Comparison of ENCODE assay signal across 9 mouse cellular contexts in genomic region chr13:38144962-38145713, GRCm38 (mm10). TPM values are rescaled to one million over a fixed set of nuclear protein-coding genes. Genes with fewer than 3 reads are reported as not detected.
A peak's percentile ranks its signal among the peaks of the same experiment; 100 is the strongest.
DNase-seq lines count a peak whose midpoint lies in the region; ATAC-seq and TF ChIP-seq lines count a peak whose summit lies in the region.
"Had no signal": no experiment of that assay in that cellular context is flagged by ENCODE, and none has a peak within 500 bp of the region (broad histone marks: within the 10 kb centered on the region; RNA-seq: fewer than 3 reads in every experiment).

No protein-coding gene starts in this region.

- H3K4me1 ChIP-seq in kidney, embryonic 14.5 days (ENCODE audit: control insufficient read depth, insufficient read depth, low read length): peaks cover 3% of the 10 kb centered on the region; the same call in 1 of the 2 replicates

- TF ChIP-seq CTCF in gastrocnemius, adult 2 months (IDR thresholded peaks at IDR 0.05): no peak

- H3K27ac ChIP-seq in kidney, embryonic 14.5 days (ENCODE audit: low read depth, low read length): 0 out of 2 replicates have a peak overlapping the region, but pooled peaks have one; percentile 1
- H3K27ac ChIP-seq in gastrocnemius, adult 2 months: no peak overlapping the region

- peak; percentile 39; the same call in 1 of the 2 replicates for ATAC-seq in kidney, embryonic 14.5 days (ENCODE audit: low FRiP score, low TSS enrichment)
- ATAC-seq: Patski had no signal

- DNase-seq in urinary bladder, adult 18-20 months (ENCODE audit: low spot score in 2 of 2): peak; percentile 45 to 68
- no peak for DNase-seq in urinary bladder, postnatal 10 days (ENCODE audit: low spot score)
- DNase-seq in lung, postnatal 25 days (ENCODE audit: low spot score): peak; percentile 69
- DNase-seq in right cerebral cortex, postnatal 10 days (ENCODE audit: low spot score in 2 of 2): no peak
- no peak for DNase-seq in thymus, postnatal 36 days
- DNase-seq in gastrocnemius, adult 2 months: no peak
- no peak for DNase-seq in right cerebral cortex, postnatal 25 days

- H3K9me3 ChIP-seq in kidney, embryonic 14.5 days (ENCODE audit: control insufficient read depth, low read length): no peaks in the 10 kb centered on the region

- no peaks in the 10 kb centered on the region; the same call in 1 of the 2 replicates for H3K27me3 ChIP-seq in kidney, embryonic 14.5 days (ENCODE audit: control insufficient read depth, insufficient read depth, low read length)
- H3K27me3 ChIP-seq: Patski had no signal

- H3K36me3 ChIP-seq in kidney, embryonic 14.5 days (ENCODE audit: control insufficient read depth, insufficient read depth, low read length): no peaks in the 10 kb centered on the region

- peak overlapping the region; percentile 43 for H3K4me2 ChIP-seq in kidney, embryonic 14.5 days (replicated peaks; ENCODE audit: low read depth, low read length)

- no peak overlapping the region for H3K9ac ChIP-seq in kidney, embryonic 14.5 days (ENCODE audit: low read depth, low read length)

- peak overlapping the region; percentile 26; the same call in 1 of the 2 replicates for H3K4me3 ChIP-seq in kidney, embryonic 14.5 days (ENCODE audit: low read length)
- H3K4me3 ChIP-seq in gastrocnemius, adult 2 months: no peak overlapping the region; the same call in 1 of the 2 replicates

- WGBS in kidney, embryonic 14.5 days: 6% methylated on average over 20 of the region's 20 CpGs

- intact Hi-C loops in gastrocnemius, adult 2 months (cut with DNase I): no loop called here

RNA-seq across cellular contexts. Expression of gene Dsp, which starts 6.0 kb away (rescaled TPM):
- 4.5 and 8.8 TPM in 2 replicates for polyA plus RNA-seq in kidney, embryonic 14.5 days (2014; fragmentation: Nextera tagmentation; extraction: Ambion mirVana)
- under 1 TPM in 1 of 2 experiments, not detected in 1; 0.03 TPM for total RNA-seq in gastrocnemius, adult 2 months (2021)

RNA-seq across cellular contexts. Expression of gene Snrnp48, which starts 59.6 kb away (rescaled TPM):
- 44.0 and 55.2 TPM in 2 replicates for polyA plus RNA-seq in kidney, embryonic 14.5 days (2014; fragmentation: Nextera tagmentation; extraction: Ambion mirVana)
- total RNA-seq in gastrocnemius, adult 2 months (2021): 10 to 100 TPM in 1 of 2 experiments, 1 to 10 TPM in 1; 9.9 to 10.3 TPM

Comparison
In these comparisons a context has a peak if more than half of its experiments do, and no peak if none do; other contexts are left out.
1. DNase-seq: peak in urinary bladder, adult 18-20 months (2 of 2) and lung, postnatal 25 days (single experiment); none in urinary bladder, postnatal 10 days (single experiment), right cerebral cortex, postnatal 10 days (0 of 2), thymus, postnatal 36 days (0 of 2), gastrocnemius, adult 2 months (single experiment) and right cerebral cortex, postnatal 25 days (single experiment).